8 mouse cellular contexts compared by ENCODE assay signal in the genomic region with DNA sequence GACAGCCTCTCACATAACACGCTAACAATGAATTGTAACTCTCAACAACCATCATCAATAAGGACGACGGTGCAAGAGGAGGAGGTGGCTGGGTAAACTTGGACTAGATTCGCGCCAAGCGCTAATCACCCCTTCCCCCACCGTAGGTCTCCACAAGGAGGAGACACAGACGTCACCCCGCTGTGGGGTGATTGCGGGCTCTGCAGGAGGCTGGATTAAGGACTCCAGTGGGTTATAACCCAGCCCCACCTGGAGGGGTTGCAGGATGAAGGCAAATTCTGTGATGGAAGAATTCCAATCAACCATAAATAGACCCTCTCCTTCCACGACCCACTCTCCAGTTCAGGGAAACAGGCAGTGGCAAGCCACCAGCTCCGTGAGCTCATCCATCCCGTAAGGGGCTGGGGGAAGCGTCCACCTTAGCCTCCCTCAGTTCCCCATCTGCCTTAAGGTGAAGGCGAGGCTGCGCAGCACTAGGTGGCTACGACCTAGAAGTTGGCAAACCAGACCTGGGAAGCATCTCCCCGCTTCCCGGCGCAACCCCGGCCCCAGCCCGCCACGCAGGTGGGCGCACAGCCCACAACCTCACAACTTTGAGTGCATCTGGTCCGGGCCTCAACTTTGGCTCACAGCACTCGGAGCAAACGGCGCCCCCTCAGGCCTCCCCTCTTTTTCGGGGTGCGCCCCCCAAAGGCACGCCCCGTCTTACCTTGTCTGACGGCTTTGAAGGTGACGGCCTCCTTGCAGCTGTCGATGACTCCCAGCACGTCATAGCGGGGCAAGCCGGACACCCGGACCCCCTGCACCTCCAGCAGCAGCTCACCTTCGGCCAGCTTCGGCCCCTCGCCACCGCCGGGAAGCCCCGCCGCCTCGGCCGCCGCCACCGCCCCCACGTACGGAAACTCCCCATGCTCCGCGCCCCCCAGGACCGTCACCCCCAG. TPM values are rescaled to one million over a fixed set of nuclear protein-coding genes. Genes with fewer than 3 reads are reported as not detected.
A peak's percentile ranks its signal among the peaks of the same experiment; 100 is the strongest.
DNase-seq lines count a peak whose midpoint lies in the region; ATAC-seq lines count a peak whose summit lies in the region.

No protein-coding gene starts in this region.

- H3K4me1 ChIP-seq in embryonic facial prominence, embryonic 13.5 days: peaks cover 31% of the 10 kb centered on the region
- H3K4me1 ChIP-seq in limb, embryonic 13.5 days: peaks cover 27% of the 10 kb centered on the region
- peaks cover 19% of the 10 kb centered on the region for H3K4me1 ChIP-seq in midbrain, embryonic 16.5 days (ENCODE audit: control insufficient read depth, insufficient read depth, low read length)

- no peaks in the 10 kb centered on the region for H3K36me3 ChIP-seq in embryonic facial prominence, embryonic 13.5 days
- no peaks in the 10 kb centered on the region for H3K36me3 ChIP-seq in limb, embryonic 13.5 days
- H3K36me3 ChIP-seq in midbrain, embryonic 16.5 days (ENCODE audit: control insufficient read depth, insufficient read depth, low read length): no peaks in the 10 kb centered on the region

- under 1% methylated on average over 54 of the region's 55 CpGs for WGBS in embryonic facial prominence, embryonic 13.5 days
- under 1% methylated on average over 54 of the region's 55 CpGs for WGBS in limb, embryonic 13.5 days
- WGBS in midbrain, embryonic 16.5 days: under 1% methylated on average over 55 of the region's 55 CpGs

- ATAC-seq in embryonic facial prominence, embryonic 13.5 days (ENCODE audit: insufficient number of reproducible peaks, insufficient read depth, low FRiP score, low TSS enrichment, low read depth): no peak
- ATAC-seq in limb, embryonic 13.5 days (ENCODE audit: low FRiP score, low read depth): no peak; the same call in 1 of the 2 replicates
- ATAC-seq in midbrain, embryonic 16.5 days: peak; percentile 18; the same call in 1 of the 2 replicates

- H3K4me3 ChIP-seq in embryonic facial prominence, embryonic 13.5 days: peak overlapping the region; percentile 82
- peak overlapping the region; percentile 82 for H3K4me3 ChIP-seq in limb, embryonic 13.5 days
- H3K4me3 ChIP-seq in midbrain, embryonic 16.5 days (ENCODE audit: low read depth, low read length): peak overlapping the region; percentile 70

- peak overlapping the region; percentile 99 for H3K27ac ChIP-seq in embryonic facial prominence, embryonic 13.5 days
- peak overlapping the region; percentile 99 for H3K27ac ChIP-seq in limb, embryonic 13.5 days
- peak overlapping the region; percentile 82 for H3K27ac ChIP-seq in midbrain, embryonic 16.5 days (ENCODE audit: low read length)

- H3K27me3 ChIP-seq in embryonic facial prominence, embryonic 13.5 days: no peaks in the 10 kb centered on the region
- H3K27me3 ChIP-seq in limb, embryonic 13.5 days: 0 out of 2 replicates have a peak, but pooled peaks cover 3% of the 10 kb centered on the region
- no peaks in the 10 kb centered on the region; the same call in 1 of the 2 replicates for H3K27me3 ChIP-seq in midbrain, embryonic 16.5 days (ENCODE audit: control insufficient read depth, insufficient read depth, low read depth, low read length)

- DNase-seq in gastrocnemius, postnatal 10 days: peak; percentile 17
- DNase-seq in gastrocnemius, adult 18-20 months (ENCODE audit: low spot score): no peak
- DNase-seq in adrenal gland, postnatal 14 days: peak; percentile 60
- DNase-seq in heart, postnatal 4 days: peak; percentile 66
- peak; percentile 16 to 22 for DNase-seq in urinary bladder, postnatal 36 days (ENCODE audit: low spot score in 2 of 2)

- no peaks in the 10 kb centered on the region; the same call in 1 of the 2 replicates for H3K9me3 ChIP-seq in embryonic facial prominence, embryonic 13.5 days
- peaks cover 2% of the 10 kb centered on the region; the same call in 1 of the 2 replicates for H3K9me3 ChIP-seq in limb, embryonic 13.5 days
- no peaks in the 10 kb centered on the region for H3K9me3 ChIP-seq in midbrain, embryonic 16.5 days (replicated peaks; ENCODE audit: control insufficient read depth, low read length, poor library complexity, severe bottlenecking)

- peak overlapping the region; percentile 94 for H3K4me2 ChIP-seq in embryonic facial prominence, embryonic 13.5 days
- H3K4me2 ChIP-seq in limb, embryonic 13.5 days (replicated peaks): peak overlapping the region; percentile 89
- peak overlapping the region; percentile 83 for H3K4me2 ChIP-seq in midbrain, embryonic 16.5 days (ENCODE audit: low read length)

- H3K9ac ChIP-seq in embryonic facial prominence, embryonic 13.5 days: peak overlapping the region; percentile 91
- peak overlapping the region; percentile 86 for H3K9ac ChIP-seq in limb, embryonic 13.5 days
- peak overlapping the region; percentile 69 for H3K9ac ChIP-seq in midbrain, embryonic 16.5 days (ENCODE audit: low read depth, low read length)

RNA-seq across cellular contexts. Expression of a gene that starts 1.1 kb away (rescaled TPM):
- total RNA-seq in gastrocnemius, postnatal 10 days (2021): 1 to 10 TPM; 7.1 to 9.8 TPM
- 1 to 10 TPM; 2.1 to 2.7 TPM for total RNA-seq in gastrocnemius, adult 18-20 months (2021)
- 17.5 and 24.3 TPM in 2 replicates for total RNA-seq in adrenal gland, postnatal 14 days (2021)
- 13.1 and 14.8 TPM in 2 replicates for polyA plus RNA-seq in embryonic facial prominence, embryonic 13.5 days (2015; fragmentation: Nextera tagmentation; extraction: Ambion mirVana)
- total RNA-seq in heart, postnatal 4 days (2021): 10 to 100 TPM; 38.9 to 40.6 TPM
- 12.5 and 13.9 TPM in 2 replicates for polyA plus RNA-seq in limb, embryonic 13.5 days (2015; fragmentation: Nextera tagmentation; extraction: Ambion mirVana)
- 34.6 and 41.9 TPM in 2 replicates for polyA plus RNA-seq in midbrain, embryonic 16.5 days (2015; fragmentation: Nextera tagmentation; extraction: Ambion mirVana)
